Mouse (Mus musculus) right cerebral cortex, postnatal 25 days (tissue): ENCODE measurements at regions not wholly inside any gene's neighbourhood (a gene's known extent, or its start where the extent isn't known, plus 50 kb on each side); places are given as distances from the start of the nearest gene placed in this dataset.
"Not testable (repeated sequence)": the region's sequence is repeated elsewhere in the genome, so short reads cannot be mapped to it uniquely, and the experiment has no call there.

Experiments used
- DNase-seq: peaks from one replicate; pipeline ENCODE4 v3.0.0; 2022

GRCm38 (mm10) chr12:71628340-71628738, 202.5 kb upstream of the Daam1 start:
- DNase-seq: no peak

GRCm38 (mm10) chr12:71628796-71629195, 202.1 kb upstream of the Daam1 start:
- DNase-seq: no peak

- DNase-seq: no peak
Measured at GRCm38 (mm10) chr12:71630386-71630785, 200.5 kb upstream of the Daam1 start.

- no peak for DNase-seq
Measured at GRCm38 (mm10) chr12:71636300-71636699, 194.6 kb upstream of the Daam1 start.

GRCm38 (mm10) chr12:71637248-71637647, 193.6 kb upstream of the Daam1 start:
- no peak for DNase-seq

GRCm38 (mm10) chr12:71638246-71638645, 192.6 kb upstream of the Daam1 start:
- DNase-seq: no peak

- no peak for DNase-seq
Measured at GRCm38 (mm10) chr12:71640058-71640501, 190.8 kb upstream of the Daam1 start.

GRCm38 (mm10) chr12:71641486-71641885, 189.4 kb upstream of the Daam1 start:
- DNase-seq: no peak

GRCm38 (mm10) chr12:71642797-71643337, 188.0 kb upstream of the Daam1 start:
- DNase-seq: no peak

- DNase-seq: no peak
Measured at GRCm38 (mm10) chr12:71651251-71651650, 179.6 kb upstream of the Daam1 start.

GRCm38 (mm10) chr12:71693346-71694038, 137.4 kb upstream of the Daam1 start:
- DNase-seq: peak; percentile 69

- DNase-seq: peak; percentile 36
Measured at GRCm38 (mm10) chr12:71701753-71702152, 129.1 kb upstream of the Daam1 start.

- DNase-seq: no peak
Measured at GRCm38 (mm10) chr12:71702181-71702580, 128.7 kb upstream of the Daam1 start.

- DNase-seq: no peak
Measured at GRCm38 (mm10) chr12:71703146-71703902, 127.6 kb upstream of the Daam1 start.

- DNase-seq: no peak
Measured at GRCm38 (mm10) chr12:71704431-71704830, 126.4 kb upstream of the Daam1 start.

- peak; percentile 65 for DNase-seq
Measured at GRCm38 (mm10) chr12:71707727-71708369, 123.0 kb upstream of the Daam1 start.

- DNase-seq: no peak
Measured at GRCm38 (mm10) chr12:71714606-71715005, 116.3 kb upstream of the Daam1 start.

GRCm38 (mm10) chr12:71718412-71718811, 112.5 kb upstream of the Daam1 start:
- not testable (repeated sequence) for DNase-seq

GRCm38 (mm10) chr12:71718911-71719310, 112.0 kb upstream of the Daam1 start:
- no peak for DNase-seq

- no peak for DNase-seq
Measured at GRCm38 (mm10) chr12:71725140-71725539, 105.7 kb upstream of the Daam1 start.

GRCm38 (mm10) chr12:71725713-71726336, 105.1 kb upstream of the Daam1 start:
- no peak for DNase-seq

- DNase-seq: no peak
Measured at GRCm38 (mm10) chr12:71743345-71743744, 87.5 kb upstream of the Daam1 start.

GRCm38 (mm10) chr12:71746011-71746410, 84.9 kb upstream of the Daam1 start:
- DNase-seq: no peak
